Comparison of ENCODE assay signal across 9 mouse cellular contexts in genomic region chr4:129024775-129025174, GRCm38 (mm10). TPM values are rescaled to one million over a fixed set of nuclear protein-coding genes. Genes with fewer than 3 reads are reported as not detected.
A peak's percentile ranks its signal among the peaks of the same experiment; 100 is the strongest.
DNase-seq lines count a peak whose midpoint lies in the region; ATAC-seq lines count a peak whose summit lies in the region.
"Had no signal": no experiment of that assay in that cellular context is flagged by ENCODE, and none has a peak within 500 bp of the region (broad histone marks: within the 10 kb centered on the region; RNA-seq: fewer than 3 reads in every experiment).

No protein-coding gene starts in this region.

- peak; percentile 86 for ATAC-seq in heart, embryonic 14.5 days (ENCODE audit: insufficient number of reproducible peaks, insufficient read depth, low FRiP score, low read depth)
- ATAC-seq in megakaryocyte progenitor cell, adult 5-6 weeks (replicated peaks; ENCODE audit: poor library complexity) = peak; percentile 93

- 8% methylated on average over 6 of the region's 6 CpGs for whole genome bisulfite sequencing in heart, embryonic 14.5 days

- no peak overlapping the region; the same call in 1 of the 2 replicates for H3K9ac ChIP-seq in heart, embryonic 14.5 days (ENCODE audit: low read length)
- H3K9ac ChIP-seq: embryonic facial prominence, embryonic 15.5 days had no signal

- H3K9me3 ChIP-seq in heart, embryonic 14.5 days (ENCODE audit: control insufficient read depth, low read length) = no peaks in the 10 kb centered on the region
- H3K9me3 ChIP-seq: embryonic facial prominence, embryonic 15.5 days had no signal

- no peaks in the 10 kb centered on the region for H3K36me3 ChIP-seq in heart, embryonic 14.5 days (ENCODE audit: control insufficient read depth, insufficient read depth, low read length)
- H3K36me3 ChIP-seq: embryonic facial prominence, embryonic 15.5 days had no signal

- peak; percentile 75 to 81 for DNase-seq in cerebellum, postnatal 14 days
- DNase-seq in cerebellum, adult 8-10 months = no peak
- DNase-seq in adrenal gland, adult 2 months = peak; percentile 95
- peak; percentile 92 to 93 for DNase-seq in kidney, postnatal 36 days
- DNase-seq in gastrocnemius, adult 18-20 months (ENCODE audit: low spot score) = no peak
- DNase-seq in urinary bladder, postnatal 10 days (ENCODE audit: low spot score) = no peak

- H3K27ac ChIP-seq in heart, embryonic 14.5 days (replicated peaks in 1 of 2; ENCODE audit: control insufficient read depth in 1 of 2, insufficient read depth in 1 of 2, low read depth in 2 of 2, low read length in 2 of 2) = peak overlapping the region; percentile 80 to 87
- H3K27ac ChIP-seq: embryonic facial prominence, embryonic 15.5 days had no signal

- peaks cover 23 to 34% of the 10 kb centered on the region in 2 experiments for H3K4me1 ChIP-seq in heart, embryonic 14.5 days (ENCODE audit: control insufficient read depth in 2 of 2, insufficient read depth in 2 of 2, low read length in 2 of 2)

- H3K4me2 ChIP-seq in heart, embryonic 14.5 days (ENCODE audit: low read length) = 0 out of 2 replicates have a peak overlapping the region, but pooled peaks have one; percentile 6
- H3K4me2 ChIP-seq: embryonic facial prominence, embryonic 15.5 days had no signal

- H3K27me3 ChIP-seq in heart, embryonic 14.5 days (ENCODE audit: control insufficient read depth, insufficient read depth, low read length) = no peaks in the 10 kb centered on the region
- H3K27me3 ChIP-seq: embryonic facial prominence, embryonic 15.5 days had no signal

- H3K4me3 ChIP-seq in heart, embryonic 14.5 days (ENCODE audit: control insufficient read depth in 1 of 2, insufficient read depth in 1 of 2, low read depth in 1 of 2, low read length in 2 of 2) = no peak overlapping the region
- H3K4me3 ChIP-seq: embryonic facial prominence, embryonic 15.5 days had no signal

RNA-seq across cellular contexts. Expression of gene Ak2, which starts 33.0 kb away (rescaled TPM):
- total RNA-seq in adrenal gland, adult 2 months (2021) = 100 to 1,000 TPM; 111 to 154 TPM
- polyA plus RNA-seq in adrenal gland, adult 2 months (2012; rRNA removed) = 42.0 and 51.8 TPM in 2 replicates
- polyA plus RNA-seq in heart, embryonic 14.5 days (2014; fragmentation: Nextera tagmentation; extraction: Ambion mirVana) = 126 and 129 TPM in 2 replicates
- total RNA-seq in megakaryocyte progenitor cell, adult 5-6 weeks (2015) = 97.7 and 107 TPM in 2 replicates
- 165 and 176 TPM in 2 replicates for total RNA-seq in megakaryocyte progenitor cell, adult 5-6 weeks (2017)
- 10 to 100 TPM; 24.1 to 24.3 TPM for total RNA-seq in gastrocnemius, adult 18-20 months (2021)

RNA-seq across cellular contexts. Expression of gene Rnf19b, which starts 33.3 kb away (rescaled TPM):
- 10 to 100 TPM; 33.4 to 39.6 TPM for total RNA-seq in adrenal gland, adult 2 months (2021)
- polyA plus RNA-seq in adrenal gland, adult 2 months (2012; rRNA removed) = 69.1 and 74.7 TPM in 2 replicates
- polyA plus RNA-seq in heart, embryonic 14.5 days (2014; fragmentation: Nextera tagmentation; extraction: Ambion mirVana) = 8.2 and 9.0 TPM in 2 replicates
- total RNA-seq in megakaryocyte progenitor cell, adult 5-6 weeks (2015) = 24.5 and 29.0 TPM in 2 replicates
- 44.3 and 49.5 TPM in 2 replicates for total RNA-seq in megakaryocyte progenitor cell, adult 5-6 weeks (2017)
- 10 to 100 TPM; 23.3 to 24.4 TPM for total RNA-seq in gastrocnemius, adult 18-20 months (2021)

Comparison
In these comparisons a context has a peak if more than half of its experiments do, and no peak if none do; other contexts are left out.
1. DNase-seq: peak in cerebellum, postnatal 14 days (2 of 2), adrenal gland, adult 2 months (single experiment) and kidney, postnatal 36 days (2 of 2); none in cerebellum, adult 8-10 months (single experiment), gastrocnemius, adult 18-20 months (single experiment) and urinary bladder, postnatal 10 days (single experiment).